Mouse (Mus musculus): Measurements from ENCODE around the gene Tspan18.

GRCm38 (mm10) chr2:93174159-93174558, 160.1 kb downstream of the Tspan18 start:
- TF ChIP-seq USF1 (IDR thresholded peaks at IDR 0.05; ENCODE audit: low read depth), result no peak
- no peak for TF ChIP-seq CTCF (IDR thresholded peaks at IDR 0.05; ENCODE audit: control insufficient read depth, insufficient read depth, insufficient read length)
- no peak for TF ChIP-seq FOSL1 (IDR thresholded peaks at IDR 0.05; ENCODE audit: insufficient read depth, low read length, poor library complexity, severe bottlenecking)
- no peak for TF ChIP-seq CEBPB (IDR thresholded peaks at IDR 0.05; ENCODE audit: low read depth)
- no peak for TF ChIP-seq MAX (IDR thresholded peaks at IDR 0.05)

All from C2C12 (cell line).